Mouse (Mus musculus) adrenal gland, adult (tissue): ENCODE measurements around the gene Gm13090.
A peak's percentile ranks its signal among the peaks of the same experiment; 100 is the strongest.

Source experiments
- DNase-seq, 2 experiments: peaks; one replicate each; pipeline ENCODE4 v3.0.0; 2022 to 2023; ENCODE audit warnings: low spot score in 1 of 2; ENCODE audit not compliant: inconsistent age in 2 of 2

Gm13090 gene

GRCm38 (mm10) chr4:151096334-151097103, 7.1 kb downstream of the Gm13090 start:
- no peak for DNase-seq

GRCm38 (mm10) chr4:151097104-151097438, 7.7 kb downstream of the Gm13090 start:
- no peak for DNase-seq

- no peak for DNase-seq
Measured at GRCm38 (mm10) chr4:151103646-151104045, 14.3 kb downstream of the Gm13090 start.

- no peak for DNase-seq
Measured at GRCm38 (mm10) chr4:151104147-151104546, 14.8 kb downstream of the Gm13090 start.

GRCm38 (mm10) chr4:151105886-151106285, 16.5 kb downstream of the Gm13090 start:
- no peak for DNase-seq

- DNase-seq: no peak
Measured at GRCm38 (mm10) chr4:151106468-151106867, 17.1 kb downstream of the Gm13090 start.

- DNase-seq: peak; percentile 23 to 38
Measured at GRCm38 (mm10) chr4:151107131-151108001, 18.0 kb downstream of the Gm13090 start.

- DNase-seq: peak; percentile 91 to 96
Measured at GRCm38 (mm10) chr4:151108028-151108771, 18.8 kb downstream of the Gm13090 start.

- peak; percentile 33 to 65 for DNase-seq
Measured at GRCm38 (mm10) chr4:151108834-151109241, 19.5 kb downstream of the Gm13090 start.

- no peak for DNase-seq
Measured at GRCm38 (mm10) chr4:151111226-151111625, 21.9 kb downstream of the Gm13090 start.

GRCm38 (mm10) chr4:151114574-151114973, 25.2 kb downstream of the Gm13090 start:
- no peak for DNase-seq

GRCm38 (mm10) chr4:151118883-151119282, 29.5 kb downstream of the Gm13090 start:
- no peak for DNase-seq

- no peak for DNase-seq
Measured at GRCm38 (mm10) chr4:151127636-151128548, 38.5 kb downstream of the Gm13090 start.

GRCm38 (mm10) chr4:151128641-151129541, 39.5 kb downstream of the Gm13090 start:
- peak; percentile 50 to 79 for DNase-seq

GRCm38 (mm10) chr4:151129725-151130557, 40.6 kb downstream of the Gm13090 start:
- no peak for DNase-seq

- DNase-seq: peak in 1 of 2 experiments; percentile 63
Measured at GRCm38 (mm10) chr4:151130756-151131490, 41.6 kb downstream of the Gm13090 start.

- no peak for DNase-seq
Measured at GRCm38 (mm10) chr4:151132493-151132892, 43.1 kb downstream of the Gm13090 start.

GRCm38 (mm10) chr4:151133760-151134159, 44.4 kb downstream of the Gm13090 start:
- no peak for DNase-seq
